Mouse (Mus musculus) forebrain, embryonic 11.5 days (tissue): ENCODE data around the gene Usp1. TPM values are rescaled to one million over a fixed set of nuclear protein-coding genes. Genes with fewer than 3 reads are reported as not detected.
A peak's percentile ranks its signal among the peaks of the same experiment; 100 is the strongest.

Source experiments
- ATAC-seq: fragments of 200-750 bp; cut with Nextera tagmentation; replicated peaks from 2 replicates; pipeline ENCODE4 v1.8.0; 2017; ENCODE audit warnings: moderate TSS enrichment; ENCODE audit not compliant: low FRiP score
- DNase-seq: peaks from one replicate; pipeline ENCODE4 v3.0.0-alpha.2; 2017; ENCODE audit warnings: low spot score
- H3K27ac ChIP-seq: fragments of 300-500 bp; sonication (generic); 2 replicates; pipeline ENCODE4 v1.5.1; 2014; ENCODE audit warnings: low read depth, low read length
- H3K27me3 ChIP-seq: fragments of 300-500 bp; sonication (generic); 2 replicates; pipeline ENCODE4 v1.6.1; 2014; ENCODE audit warnings: mild to moderate bottlenecking, low read length, mixed read lengths; ENCODE audit not compliant: control insufficient read depth, insufficient read depth
- H3K36me3 ChIP-seq: fragments of 300-500 bp; sonication (generic); 2 replicates; pipeline ENCODE4 v1.6.1; 2014; ENCODE audit warnings: mild to moderate bottlenecking, low read length, moderate library complexity, mixed read lengths; ENCODE audit not compliant: control insufficient read depth, insufficient read depth
- H3K4me1 ChIP-seq: fragments of 300-500 bp; sonication (generic); replicated peaks from 2 replicates; pipeline ENCODE4 v1.6.1; 2014; ENCODE audit warnings: low read length, mixed read lengths; ENCODE audit not compliant: control insufficient read depth, insufficient read depth
- H3K4me2 ChIP-seq: fragments of 300-500 bp; sonication (generic); 2 replicates; pipeline ENCODE4 v1.6.1; 2014; ENCODE audit warnings: low read depth, mild to moderate bottlenecking, low read length, moderate library complexity, mixed read lengths; ENCODE audit not compliant: severe bottlenecking
- H3K4me3 ChIP-seq: fragments of 300-500 bp; sonication (generic); 2 replicates; pipeline ENCODE4 v1.5.1; 2014; ENCODE audit warnings: low read depth, low read length
- H3K9ac ChIP-seq: fragments of 300-500 bp; sonication (generic); 2 replicates; pipeline ENCODE4 v1.6.1; 2014; ENCODE audit warnings: low read length
- H3K9me3 ChIP-seq: fragments of 300-500 bp; sonication (generic); 2 replicates; pipeline ENCODE4 v1.6.1; 2016; ENCODE audit warnings: low read length, mixed read lengths; ENCODE audit not compliant: control insufficient read depth
- WGBS: fragments of 180-500 bp; shearing (Covaris S2); extraction: QIAGEN DNeasy Blood & Tissue Kit; methylation state at CpG from one replicate; pipeline ENCODE4 v1.1.7; 2014; 5-methylcytosine and 5-hydroxymethylcytosine counted together
- polyA plus RNA-seq: library from polyadenylated mRNA; unstranded; fragments of >200 nt; fragmentation: Nextera tagmentation; extraction: Ambion mirVana; gene quantifications from 2 replicates; pipeline ENCODE4 v1.2.1, GENCODE M21; 2014

Usp1 gene
- 153 and 173 TPM in 2 replicates for polyA plus RNA-seq

GRCm38 (mm10) chr4:98923568-98924070 lies at the start of gene Usp1:
Usp1 (plus strand) TSS chr4:98923810.
- Histone ChIP-seq H3K9me3 (no peaks in the 10 kb centered on the region), H3K36me3 (no peaks in the 10 kb centered on the region), H3K4me1 (no peaks in the 10 kb centered on the region), H3K27ac (peak within 1 kb of the TSS; percentile 99), H3K4me3 (peak within 1 kb of the TSS; percentile 99), H3K27me3 (no peaks in the 10 kb centered on the region), H3K9ac (peak within 1 kb of the TSS; percentile 95), H3K4me2 (peak within 1 kb of the TSS; percentile 73)
- 0% methylated on average over 61 of the region's 67 CpGs for WGBS
- ATAC-seq (peak; percentile 76), DNase-seq (peak; percentile 92)

- WGBS = 82% methylated on average over 3 of the region's 3 CpGs
- Histone ChIP-seq H3K27me3 (no peaks in the 10 kb centered on the region), H3K9me3 (no peaks in the 10 kb centered on the region), H3K4me3 (no peak overlapping the region), H3K36me3 (no peaks in the 10 kb centered on the region), H3K4me2 (no peak overlapping the region), H3K4me1 (no peaks in the 10 kb centered on the region), H3K27ac (no peak overlapping the region), H3K9ac (no peak overlapping the region)
- DNase-seq = no peak
- no peak for ATAC-seq
These were observed 40.9 kb upstream of the Usp1 start for GRCm38 (mm10) chr4:98882706-98883105.

- 73% methylated on average over 4 of the region's 4 CpGs for WGBS
- no peaks in the 10 kb centered on the region for H3K4me1 ChIP-seq
- no peak for ATAC-seq
These were observed 37.2 kb upstream of the Usp1 start for GRCm38 (mm10) chr4:98886377-98886776.

GRCm38 (mm10) chr4:98887148-98887547 lies 36.5 kb upstream of the Usp1 start:
- no peaks in the 10 kb centered on the region for H3K36me3 ChIP-seq
- 30% methylated on average over 10 of the region's 10 CpGs for WGBS
- H3K27me3 ChIP-seq = no peaks in the 10 kb centered on the region
- H3K9me3 ChIP-seq = no peaks in the 10 kb centered on the region
- no peak overlapping the region for H3K9ac ChIP-seq
- no peak overlapping the region for H3K4me3 ChIP-seq
- H3K4me1 ChIP-seq = no peaks in the 10 kb centered on the region
- ATAC-seq (0 out of 2 replicates have a peak, but pooled peaks have one; percentile 65), DNase-seq (peak; percentile 65)
- H3K27ac ChIP-seq = no peak overlapping the region
- H3K4me2 ChIP-seq = no peak overlapping the region

More at GRCm38 (mm10) chr4:98886377-98886776, 37.2 kb upstream of the Usp1 start:
- Histone ChIP-seq H3K4me3 (no peak overlapping the region), H3K27ac (no peak overlapping the region), H3K9ac (no peak overlapping the region), H3K4me2 (no peak overlapping the region), H3K36me3 (no peaks in the 10 kb centered on the region), H3K27me3 (no peaks in the 10 kb centered on the region), H3K9me3 (no peaks in the 10 kb centered on the region)
- DNase-seq = no peak

- Histone ChIP-seq H3K4me1 (no peaks in the 10 kb centered on the region), H3K4me3 (no peak overlapping the region), H3K27ac (no peak overlapping the region), H3K27me3 (no peaks in the 10 kb centered on the region), H3K36me3 (no peaks in the 10 kb centered on the region), H3K9me3 (no peaks in the 10 kb centered on the region), H3K9ac (no peak overlapping the region), H3K4me2 (no peak overlapping the region)
- no peak for DNase-seq
- ATAC-seq = no peak
- 89% methylated on average over 5 of the region's 5 CpGs for WGBS
These were observed 13.4 kb upstream of the Usp1 start for GRCm38 (mm10) chr4:98910246-98910645.

GRCm38 (mm10) chr4:98917724-98918123 lies 5.9 kb upstream of the Usp1 start:
- no peaks in the 10 kb centered on the region for H3K9me3 ChIP-seq
- H3K27ac ChIP-seq = no peak overlapping the region
- ATAC-seq (no peak), DNase-seq (no peak)
- H3K4me2 ChIP-seq = no peak overlapping the region
- no peaks in the 10 kb centered on the region for H3K4me1 ChIP-seq
- no peaks in the 10 kb centered on the region for H3K27me3 ChIP-seq
- H3K4me3 ChIP-seq = no peak overlapping the region
- 78% methylated on average over 2 of the region's 2 CpGs for WGBS
- no peaks in the 10 kb centered on the region for H3K36me3 ChIP-seq
- no peak overlapping the region for H3K9ac ChIP-seq

- Histone ChIP-seq H3K9ac (no peak overlapping the region), H3K27ac (no peak overlapping the region), H3K4me1 (no peaks in the 10 kb centered on the region), H3K4me3 (no peak overlapping the region), H3K36me3 (no peaks in the 10 kb centered on the region), H3K9me3 (no peaks in the 10 kb centered on the region), H3K27me3 (no peaks in the 10 kb centered on the region), H3K4me2 (no peak overlapping the region)
- no peak for DNase-seq
- ATAC-seq = no peak
- WGBS = 100% methylated on average over 1 of the region's 1 CpGs
These were observed 5.4 kb upstream of the Usp1 start for GRCm38 (mm10) chr4:98918204-98918603.

GRCm38 (mm10) chr4:98920896-98921295 lies 2.7 kb upstream of the Usp1 start:
- Histone ChIP-seq H3K27ac (no peak overlapping the region), H3K36me3 (no peaks in the 10 kb centered on the region), H3K9me3 (no peaks in the 10 kb centered on the region), H3K4me3 (no peak overlapping the region), H3K27me3 (no peaks in the 10 kb centered on the region), H3K4me1 (no peaks in the 10 kb centered on the region), H3K9ac (no peak overlapping the region), H3K4me2 (no peak overlapping the region)
- 92% methylated on average over 4 of the region's 4 CpGs for WGBS
- ATAC-seq (no peak), DNase-seq (no peak)

GRCm38 (mm10) chr4:98922061-98922642 lies 1.5 kb upstream of the Usp1 start:
- Histone ChIP-seq H3K4me3 (peak overlapping the region; percentile 99), H3K9ac (peak overlapping the region; percentile 92), H3K4me2 (peak overlapping the region; percentile 73), H3K27me3 (no peaks in the 10 kb centered on the region), H3K9me3 (no peaks in the 10 kb centered on the region), H3K27ac (peak overlapping the region; percentile 99), H3K36me3 (no peaks in the 10 kb centered on the region), H3K4me1 (no peaks in the 10 kb centered on the region)
- ATAC-seq (0 out of 2 replicates have a peak, but pooled peaks have one; percentile 1), DNase-seq (no peak)
- WGBS = 16% methylated on average over 18 of the region's 18 CpGs
